Mouse (Mus musculus) mouse trophoblast stem cell (cell line): ENCODE measurements around the gene Lipm.

ENCODE experiments used
- in situ Hi-C, 2 experiments: fragments of 300-500 bp; cut with MseI, MboI; formaldehyde crosslinking; loops; 2 replicates in 1 of 2; 3 replicates in 1 of 2; pipeline ENCODE4 v1.15.1; 2025

Gene Lipm

DNA sequence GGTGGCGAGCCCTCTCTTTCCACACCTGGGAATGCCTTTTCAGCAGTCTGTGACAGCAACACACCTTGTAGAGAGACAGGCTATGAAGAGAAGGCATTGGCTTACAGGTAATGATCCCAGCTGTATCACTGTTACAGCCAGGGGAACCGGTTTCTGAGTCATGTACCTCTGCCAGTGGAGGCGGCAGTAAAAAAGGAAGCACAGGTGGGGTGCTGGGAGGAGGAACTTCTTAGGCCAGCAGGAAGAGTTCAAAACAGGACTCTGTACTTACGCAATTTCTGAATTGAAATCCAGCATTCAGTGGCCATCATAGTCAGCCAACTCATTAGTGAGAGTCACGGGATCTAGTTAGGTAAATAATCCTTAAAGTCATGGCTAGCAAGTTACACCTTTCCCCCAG is 65.2 kb downstream of the Lipm start, which contains the start of gene Ankrd22:
TSS of gene Ankrd22 (minus strand) at position 163 of the 400 bp plus-strand sequence.
- in situ Hi-C loops = no loop called here

DNA sequence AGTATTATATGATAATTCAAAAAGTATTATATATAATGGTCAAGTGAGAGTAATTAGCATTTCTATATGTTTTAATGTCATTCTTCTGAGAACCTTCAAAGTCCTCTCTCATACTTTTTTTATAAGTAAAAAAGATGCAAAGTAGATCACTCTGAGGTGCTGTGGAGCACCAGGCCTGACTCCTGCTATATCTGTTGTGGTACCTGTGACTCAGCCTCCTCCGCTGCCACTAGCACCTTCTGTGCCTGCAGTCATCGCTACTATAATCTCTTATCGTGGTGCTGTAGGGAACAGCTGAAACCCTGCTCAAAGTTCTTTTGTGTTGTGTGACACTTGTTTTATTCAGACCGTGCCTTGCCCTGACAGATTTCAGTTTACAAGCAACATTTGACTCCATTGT is 65.7 kb downstream of the Lipm start:
- in situ Hi-C loops = no loop called here

DNA sequence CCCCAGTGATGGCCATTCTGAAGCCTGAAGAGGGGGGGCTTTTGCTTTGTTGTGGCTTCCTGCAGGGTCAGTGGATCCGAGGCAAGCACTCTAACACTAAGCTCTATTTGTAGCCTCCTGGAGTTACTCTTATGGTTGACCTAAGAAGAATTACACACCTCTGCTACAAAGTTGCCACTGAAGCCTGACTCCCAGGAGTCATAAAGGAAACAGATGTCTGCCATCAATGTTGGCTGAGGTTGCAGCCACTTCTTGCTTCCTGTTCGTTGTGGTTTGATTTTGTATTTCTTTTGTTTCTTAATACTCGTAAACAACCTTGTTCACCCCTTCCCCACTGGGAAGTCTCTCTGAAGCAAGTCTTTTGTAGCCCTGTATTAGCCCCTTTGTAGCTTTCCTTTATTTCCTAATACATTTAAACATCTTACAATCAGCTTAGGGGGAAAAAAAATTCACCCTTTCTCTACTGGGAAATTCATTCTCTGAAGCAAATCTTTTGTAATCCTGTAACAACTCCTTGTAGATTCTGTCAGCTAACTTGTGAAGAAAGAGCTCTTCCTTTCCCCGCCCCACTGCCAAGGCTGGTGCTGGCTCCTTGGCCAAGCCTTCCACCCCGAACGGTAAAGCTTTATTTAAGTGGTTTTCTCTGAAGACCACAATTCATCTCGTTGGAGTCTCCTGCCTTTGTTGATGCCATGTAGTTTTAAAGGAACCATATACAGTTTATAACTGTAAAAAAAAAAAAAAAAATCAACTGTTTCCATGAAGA is 67.3 kb downstream of the Lipm start:
- in situ Hi-C loops = no loop called here

- in situ Hi-C loops = no loop called here
Measured at GRCm38 (mm10) chr19:34169121-34169520, 68.4 kb downstream of the Lipm start.

DNA sequence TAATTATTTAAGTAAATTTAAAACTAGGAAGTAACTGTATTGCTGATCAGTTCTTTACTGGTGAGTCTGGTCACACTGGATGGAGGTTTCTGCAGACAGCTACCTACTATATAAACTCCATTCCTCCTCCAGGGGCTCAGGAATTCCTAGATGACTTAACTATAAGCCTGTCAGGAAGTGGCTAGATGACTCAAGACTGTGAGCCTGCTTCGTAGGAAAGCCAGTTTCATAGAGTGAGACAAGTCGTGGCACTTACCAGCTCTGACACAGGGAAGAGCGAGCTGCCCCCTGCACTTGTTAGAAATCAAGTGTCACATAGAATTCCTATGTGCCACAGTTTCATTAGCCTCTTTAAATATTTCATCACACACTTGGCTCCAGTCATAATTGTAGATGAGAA is 70.4 kb downstream of the Lipm start:
- in situ Hi-C loops = no loop called here
